Mouse (Mus musculus) hindbrain, embryonic 10.5 days (tissue): ENCODE results near the gene Ephb3. TPM values are rescaled to one million over a fixed set of nuclear protein-coding genes. Genes with fewer than 3 reads are reported as not detected.
A peak's percentile ranks its signal among the peaks of the same experiment; 100 is the strongest.

ENCODE experiments used
- DNase-seq: peaks from one replicate; pipeline ENCODE4 v3.0.0-alpha.2; 2017; ENCODE audit warnings: low spot score
- H3K27ac ChIP-seq: fragments of 300-500 bp; sonication (generic); 2 replicates; pipeline ENCODE4 v1.5.1; 2016; ENCODE audit warnings: mild to moderate bottlenecking, moderate library complexity
- H3K27me3 ChIP-seq: fragments of 300-500 bp; sonication (generic); 2 replicates; pipeline ENCODE4 v1.6.1; 2016; ENCODE audit warnings: mild to moderate bottlenecking; ENCODE audit not compliant: poor library complexity, insufficient read depth, severe bottlenecking
- H3K36me3 ChIP-seq: fragments of 300-500 bp; sonication (generic); 2 replicates; pipeline ENCODE4 v1.6.1; 2016; ENCODE audit warnings: mild to moderate bottlenecking, moderate library complexity
- H3K4me1 ChIP-seq: fragments of 300-500 bp; sonication (generic); replicated peaks from 2 replicates; pipeline ENCODE4 v1.6.1; 2016; ENCODE audit warnings: mild to moderate bottlenecking
- H3K4me3 ChIP-seq: fragments of 300-500 bp; sonication (generic); 2 replicates; pipeline ENCODE4 v1.5.1; 2016; ENCODE audit warnings: mild to moderate bottlenecking, moderate library complexity
- H3K9me3 ChIP-seq: fragments of 300-500 bp; sonication (generic); 2 replicates; pipeline ENCODE4 v1.6.1; 2016; ENCODE audit warnings: mild to moderate bottlenecking, moderate library complexity
- WGBS: fragments of 180-500 bp; shearing (Covaris S2); methylation state at CpG from one replicate; pipeline ENCODE4 v1.1.7; 2016; 5-methylcytosine and 5-hydroxymethylcytosine counted together
- polyA plus RNA-seq: library from polyadenylated mRNA; unstranded; fragments of >200 nt; fragmentation: Nextera tagmentation; extraction: Ambion mirVana; gene quantifications from 2 replicates; pipeline ENCODE4 v1.2.1, GENCODE M21; 2016

Gene Ephb3
- polyA plus RNA-seq, 1 experiment from 2014 or later: 17.7 TPM

- Histone ChIP-seq H3K4me1 (0 out of 2 replicates have a peak, but pooled peaks cover 6% of the 10 kb centered on the region), H3K27ac (no peak overlapping the region), H3K4me3 (no peak overlapping the region), H3K36me3 (no peaks in the 10 kb centered on the region), H3K9me3 (no peaks in the 10 kb centered on the region), H3K27me3 (peaks cover 15% of the 10 kb centered on the region)
- DNase-seq: no peak
- WGBS: 87% methylated on average over 11 of the region's 11 CpGs
Measured at GRCm38 (mm10) chr16:21255574-21256304, 51.2 kb downstream of the Ephb3 start.

GRCm38 (mm10) chr16:21256514-21257305, 52.2 kb downstream of the Ephb3 start:
- Histone ChIP-seq H3K27ac (no peak overlapping the region), H3K4me1 (0 out of 2 replicates have a peak, but pooled peaks cover 6% of the 10 kb centered on the region), H3K4me3 (no peak overlapping the region), H3K27me3 (peaks cover 6% of the 10 kb centered on the region), H3K36me3 (no peaks in the 10 kb centered on the region), H3K9me3 (no peaks in the 10 kb centered on the region)
- WGBS: 93% methylated on average over 12 of the region's 12 CpGs
- DNase-seq: no peak

DNA sequence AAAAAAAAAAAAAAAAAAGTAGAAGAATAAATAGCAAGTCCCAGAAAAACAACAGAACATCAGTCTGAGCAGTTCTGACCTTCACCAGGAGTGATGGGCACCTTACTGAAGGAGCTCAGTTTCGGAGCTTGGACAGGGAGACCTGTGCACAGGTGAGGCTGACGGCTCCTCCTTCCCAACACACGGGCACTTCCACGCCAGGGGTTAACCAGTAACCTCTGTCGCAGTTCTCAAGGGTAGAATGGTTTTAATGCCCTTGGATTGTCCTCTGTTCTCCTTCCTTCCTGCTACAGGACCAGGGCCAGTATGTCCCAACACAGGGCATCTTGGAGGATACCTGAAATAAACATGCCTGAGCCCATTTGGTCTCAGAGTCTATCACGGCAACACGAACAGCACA, 60.9 kb downstream of the Ephb3 start:
- Histone ChIP-seq H3K4me3 (no peak overlapping the region), H3K4me1 (peaks cover 10% of the 10 kb centered on the region), H3K9me3 (no peaks in the 10 kb centered on the region), H3K27me3 (no peaks in the 10 kb centered on the region), H3K27ac (no peak overlapping the region), H3K36me3 (no peaks in the 10 kb centered on the region)
- no peak for DNase-seq
- 91% methylated on average over 7 of the region's 7 CpGs for WGBS

DNA sequence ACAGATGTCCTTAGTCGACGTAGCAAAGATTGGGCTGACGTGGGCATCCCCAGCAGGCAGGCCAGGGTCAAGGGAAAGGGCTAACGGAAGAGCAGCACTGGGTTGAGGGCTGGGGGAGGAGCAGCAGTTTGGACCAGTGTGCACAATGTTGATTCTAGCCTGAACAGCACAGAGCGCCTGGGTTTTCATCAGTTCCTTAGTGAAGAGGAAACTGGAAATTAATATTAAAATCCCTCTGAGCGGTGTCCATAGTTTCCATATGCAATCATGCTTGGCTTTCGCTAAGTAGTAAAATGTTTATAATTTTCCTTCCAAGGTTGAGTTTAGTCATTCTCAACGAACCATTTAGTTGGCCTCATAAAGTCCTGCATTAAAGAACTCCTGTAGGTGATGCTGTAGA, 65.2 kb downstream of the Ephb3 start:
- H3K27me3 ChIP-seq: 0 out of 2 replicates have a peak, but pooled peaks cover 6% of the 10 kb centered on the region
- no peaks in the 10 kb centered on the region for H3K36me3 ChIP-seq
- H3K27ac ChIP-seq: peak overlapping the region; percentile 31; the same call in 1 of the 2 replicates
- DNase-seq: no peak
- no peak overlapping the region for H3K4me3 ChIP-seq
- H3K4me1 ChIP-seq: peaks cover 42% of the 10 kb centered on the region
- H3K9me3 ChIP-seq: no peaks in the 10 kb centered on the region
- WGBS: 60% methylated on average over 8 of the region's 8 CpGs

DNA sequence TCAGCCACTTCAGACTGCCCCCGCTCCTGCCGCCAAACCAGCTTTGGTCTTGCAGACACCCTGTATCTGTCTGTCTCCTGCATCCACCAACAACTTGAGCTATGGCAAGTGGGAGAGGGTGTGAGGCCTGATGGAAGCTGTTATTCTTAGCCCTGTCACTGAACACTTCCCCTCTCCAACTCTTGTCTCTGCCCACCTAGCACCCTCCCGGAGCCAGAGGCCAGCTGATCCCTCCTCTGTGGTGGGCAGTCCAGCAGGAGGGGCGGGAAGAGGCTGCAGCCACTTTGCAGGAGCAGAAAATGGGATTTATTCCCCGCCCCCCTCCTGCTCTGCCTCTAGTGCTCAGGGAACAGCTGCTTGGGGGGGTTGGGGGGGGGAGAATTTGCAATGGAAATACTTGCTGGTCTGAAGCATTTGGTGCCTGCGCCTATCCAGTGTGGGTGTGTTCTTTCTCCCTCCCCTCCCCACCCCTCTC, 67.3 kb downstream of the Ephb3 start:
- DNase-seq: no peak
- no peak overlapping the region for H3K4me3 ChIP-seq
- H3K27me3 ChIP-seq: 0 out of 2 replicates have a peak, but pooled peaks cover 6% of the 10 kb centered on the region
- H3K9me3 ChIP-seq: peaks cover 8% of the 10 kb centered on the region
- H3K4me1 ChIP-seq: peaks cover 47% of the 10 kb centered on the region
- H3K36me3 ChIP-seq: no peaks in the 10 kb centered on the region
- peak overlapping the region; percentile 70 for H3K27ac ChIP-seq
- 52% methylated on average over 6 of the region's 6 CpGs for WGBS

GRCm38 (mm10) chr16:21272748-21273147, 68.2 kb downstream of the Ephb3 start:
- no peak overlapping the region for H3K4me3 ChIP-seq
- whole genome bisulfite sequencing: 67% methylated on average over 4 of the region's 4 CpGs
- DNase-seq: no peak
- 0 out of 2 replicates have a peak, but pooled peaks cover 6% of the 10 kb centered on the region for H3K27me3 ChIP-seq
- H3K27ac ChIP-seq: peak overlapping the region; percentile 72
- peaks cover 47% of the 10 kb centered on the region for H3K4me1 ChIP-seq
- peaks cover 9% of the 10 kb centered on the region for H3K9me3 ChIP-seq
- H3K36me3 ChIP-seq: no peaks in the 10 kb centered on the region

Other genes with a start within 250 kb of the Ephb3 start
- not detected in 2 replicates for gene Teddm3, start 50.8 kb upstream of the Ephb3 start, polyA plus RNA-seq
- gene Vps8, start 218.4 kb downstream of the Ephb3 start, polyA plus RNA-seq: 23.7 and 23.8 TPM in 2 replicates